Mouse (Mus musculus): ENCODE measurements at regions not wholly inside any gene's neighbourhood (a gene's known extent, or its start where the extent isn't known, plus 50 kb on each side); places are given as distances from the start of the nearest gene placed in this dataset.

DNA sequence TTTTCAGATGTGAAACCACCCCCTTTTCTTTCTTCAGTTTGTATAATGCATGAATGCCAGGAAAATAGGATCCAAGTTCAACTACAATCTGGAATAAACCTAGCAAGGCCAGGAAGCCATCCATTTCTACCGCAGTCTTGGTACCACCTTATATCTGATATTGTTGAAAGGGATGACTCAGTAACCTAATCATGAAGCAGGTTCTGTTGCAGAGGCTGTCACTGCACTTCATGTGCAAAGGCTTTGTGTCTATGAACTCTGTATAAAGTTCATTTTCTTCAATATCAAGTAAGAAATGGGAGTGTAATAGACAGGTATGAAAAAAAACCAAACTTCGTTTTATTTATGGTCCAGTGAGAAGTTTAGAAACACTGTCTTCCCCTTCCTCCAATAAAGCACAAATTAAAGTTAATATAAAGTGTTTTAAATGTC, 58.8 kb upstream of the Rgs1 start:
- no peak for TF ChIP-seq GATA1 (IDR thresholded peaks at IDR 0.05; ENCODE audit: borderline replicate concordance, low read length)
- TF ChIP-seq FLI1 (IDR thresholded peaks at IDR 0.05; ENCODE audit: low read length): no peak

Measured in megakaryocyte, embryonic 14.5 days (primary cell).